12 mouse cellular contexts compared by ENCODE assay signal in the genomic region with DNA sequence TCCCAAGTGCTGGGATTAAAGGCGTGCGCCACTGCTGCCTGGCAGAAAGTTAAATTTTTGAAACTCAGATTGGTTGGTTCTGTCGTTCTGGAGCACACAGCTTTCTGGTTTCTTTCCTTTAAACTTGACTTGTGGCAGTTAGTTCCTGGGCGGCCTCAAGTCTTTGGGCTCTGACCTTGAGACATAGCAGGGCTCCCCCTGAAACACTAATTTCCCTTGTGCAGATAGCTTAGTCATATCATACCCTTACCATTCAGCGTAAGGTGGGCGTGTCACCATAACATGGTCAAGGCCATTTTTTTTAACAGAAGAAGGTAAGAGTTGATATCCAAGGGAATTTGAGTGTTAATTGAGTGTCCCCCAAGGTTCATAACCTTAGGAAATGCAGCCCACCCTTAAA.
A peak's percentile ranks its signal among the peaks of the same experiment; 100 is the strongest.
DNase-seq lines count a peak whose midpoint lies in the region; ATAC-seq lines count a peak whose summit lies in the region.
"Had no signal": no experiment of that assay in that cellular context is flagged by ENCODE, and none has a peak within 500 bp of the region (broad histone marks: within the 10 kb centered on the region; RNA-seq: fewer than 3 reads in every experiment).

No protein-coding gene starts in this region.

- H3K27me3 ChIP-seq in hindbrain, embryonic 11.5 days (ENCODE audit: control insufficient read depth, insufficient read depth, low read length): no peaks in the 10 kb centered on the region
- no peaks in the 10 kb centered on the region for H3K27me3 ChIP-seq in hindbrain, embryonic 10.5 days (ENCODE audit: insufficient read depth, poor library complexity, severe bottlenecking)
- no peaks in the 10 kb centered on the region for H3K27me3 ChIP-seq in lung, embryonic 16.5 days (ENCODE audit: control insufficient read depth, insufficient read depth, low read depth, low read length)
- no peaks in the 10 kb centered on the region for H3K27me3 ChIP-seq in hindbrain, embryonic 13.5 days
- no peaks in the 10 kb centered on the region for H3K27me3 ChIP-seq in neural tube, embryonic 15.5 days (replicated peaks)
- H3K27me3 ChIP-seq: liver, embryonic 13.5 days had no signal

- no peak overlapping the region for H3K4me2 ChIP-seq in hindbrain, embryonic 11.5 days (replicated peaks; ENCODE audit: low read depth, low read length)
- H3K4me2 ChIP-seq in lung, embryonic 16.5 days (ENCODE audit: low read depth, low read length): peak overlapping the region; percentile 68; the same call in 1 of the 2 replicates
- peak overlapping the region; percentile 50; the same call in 1 of the 2 replicates for H3K4me2 ChIP-seq in hindbrain, embryonic 13.5 days
- H3K4me2 ChIP-seq in neural tube, embryonic 15.5 days: peak overlapping the region; percentile 55; the same call in 1 of the 2 replicates

- no peak overlapping the region for H3K4me3 ChIP-seq in hindbrain, embryonic 11.5 days (ENCODE audit: low read depth, low read length)
- no peak overlapping the region for H3K4me3 ChIP-seq in hindbrain, embryonic 10.5 days
- no peak overlapping the region for H3K4me3 ChIP-seq in lung, embryonic 16.5 days (ENCODE audit: low read length)
- peak overlapping the region; percentile 28; the same call in 1 of the 2 replicates for H3K4me3 ChIP-seq in hindbrain, embryonic 13.5 days
- H3K4me3 ChIP-seq in neural tube, embryonic 15.5 days (replicated peaks): no peak overlapping the region
- H3K4me3 ChIP-seq: liver, embryonic 13.5 days had no signal

- H3K36me3 ChIP-seq in hindbrain, embryonic 11.5 days (ENCODE audit: control insufficient read depth, insufficient read depth, low read length): no peaks in the 10 kb centered on the region
- H3K36me3 ChIP-seq in hindbrain, embryonic 10.5 days: peaks cover 37% of the 10 kb centered on the region
- H3K36me3 ChIP-seq in lung, embryonic 16.5 days (ENCODE audit: control insufficient read depth, insufficient read depth, low read length): no peaks in the 10 kb centered on the region
- H3K36me3 ChIP-seq in hindbrain, embryonic 13.5 days: peaks cover 6% of the 10 kb centered on the region; the same call in 1 of the 2 replicates
- H3K36me3 ChIP-seq in neural tube, embryonic 15.5 days: peaks cover 7% of the 10 kb centered on the region; the same call in 1 of the 2 replicates
- H3K36me3 ChIP-seq: G1E; liver, embryonic 13.5 days had no signal

- DNase-seq in hindbrain, embryonic 11.5 days (ENCODE audit: low spot score): no peak
- no peak for DNase-seq in hindbrain, embryonic 10.5 days (ENCODE audit: low spot score)
- no peak for DNase-seq in lung, postnatal 36 days
- no peak for DNase-seq in embryo, embryonic 9.5 days (ENCODE audit: extremely low spot score)
- DNase-seq: gastrocnemius, postnatal 25 days; liver, embryonic 13.5 days; retina, postnatal 1 day had no signal

- 88% methylated on average over 6 of the region's 6 CpGs for WGBS in hindbrain, embryonic 11.5 days
- 90% methylated on average over 6 of the region's 6 CpGs for WGBS in hindbrain, embryonic 10.5 days
- WGBS in lung, embryonic 16.5 days: 85% methylated on average over 6 of the region's 6 CpGs
- WGBS in hindbrain, embryonic 13.5 days: 89% methylated on average over 6 of the region's 6 CpGs
- 90% methylated on average over 6 of the region's 6 CpGs for WGBS in neural tube, embryonic 15.5 days

- H3K4me1 ChIP-seq in hindbrain, embryonic 11.5 days (replicated peaks; ENCODE audit: control insufficient read depth, insufficient read depth, low read length): peaks cover 3% of the 10 kb centered on the region
- peaks cover 59% of the 10 kb centered on the region for H3K4me1 ChIP-seq in hindbrain, embryonic 10.5 days (replicated peaks)
- peaks cover 34% of the 10 kb centered on the region for H3K4me1 ChIP-seq in lung, embryonic 16.5 days (replicated peaks; ENCODE audit: control insufficient read depth, insufficient read depth, low read length)
- peaks cover 60% of the 10 kb centered on the region for H3K4me1 ChIP-seq in hindbrain, embryonic 13.5 days (replicated peaks)
- H3K4me1 ChIP-seq in neural tube, embryonic 15.5 days: peaks cover 53% of the 10 kb centered on the region

- peak overlapping the region; percentile 24; the same call in 1 of the 2 replicates for H3K27ac ChIP-seq in hindbrain, embryonic 11.5 days (ENCODE audit: low read depth, low read length)
- H3K27ac ChIP-seq in hindbrain, embryonic 10.5 days: no peak overlapping the region
- H3K27ac ChIP-seq in lung, embryonic 16.5 days (ENCODE audit: low read length): no peak overlapping the region
- H3K27ac ChIP-seq in hindbrain, embryonic 13.5 days: peak overlapping the region; percentile 88
- peak overlapping the region; percentile 69 for H3K27ac ChIP-seq in neural tube, embryonic 15.5 days (replicated peaks)
- H3K27ac ChIP-seq: liver, embryonic 13.5 days had no signal

- no peak for ATAC-seq in hindbrain, embryonic 11.5 days (ENCODE audit: low FRiP score)
- ATAC-seq in lung, embryonic 16.5 days (ENCODE audit: low read depth): no peak
- no peak for ATAC-seq in hindbrain, embryonic 13.5 days (ENCODE audit: low FRiP score)
- ATAC-seq in neural tube, embryonic 15.5 days (ENCODE audit: low FRiP score): no peak
- no peak for ATAC-seq in erythroblast, adult 5-6 weeks (replicated peaks; ENCODE audit: low FRiP score, poor library complexity, severe bottlenecking)

- no peak overlapping the region for H3K9ac ChIP-seq in hindbrain, embryonic 11.5 days (ENCODE audit: low read depth, low read length)
- H3K9ac ChIP-seq in lung, embryonic 16.5 days (ENCODE audit: low read length): no peak overlapping the region
- peak overlapping the region; percentile 59; the same call in 1 of the 2 replicates for H3K9ac ChIP-seq in hindbrain, embryonic 13.5 days
- H3K9ac ChIP-seq in neural tube, embryonic 15.5 days (replicated peaks): peak overlapping the region; percentile 40; the same call in 1 of the 2 replicates
- H3K9ac ChIP-seq: liver, embryonic 13.5 days had no signal

- no peaks in the 10 kb centered on the region for H3K9me3 ChIP-seq in hindbrain, embryonic 11.5 days (ENCODE audit: control insufficient read depth, low read length)
- no peaks in the 10 kb centered on the region for H3K9me3 ChIP-seq in hindbrain, embryonic 10.5 days
- no peaks in the 10 kb centered on the region for H3K9me3 ChIP-seq in lung, embryonic 16.5 days (ENCODE audit: control insufficient read depth, low read length)
- no peaks in the 10 kb centered on the region; the same call in 1 of the 2 replicates for H3K9me3 ChIP-seq in hindbrain, embryonic 13.5 days
- H3K9me3 ChIP-seq in neural tube, embryonic 15.5 days (replicated peaks): no peaks in the 10 kb centered on the region
- H3K9me3 ChIP-seq: G1E; liver, embryonic 13.5 days had no signal

Comparison
In these comparisons a context has a peak if more than half of its experiments do, and no peak if none do; other contexts are left out.
1. H3K27ac ChIP-seq: peak in hindbrain, embryonic 11.5 days (single experiment), hindbrain, embryonic 13.5 days (single experiment) and neural tube, embryonic 15.5 days (single experiment); none in hindbrain, embryonic 10.5 days (single experiment) and lung, embryonic 16.5 days (single experiment).
2. H3K9ac ChIP-seq: peak in hindbrain, embryonic 13.5 days (single experiment) and neural tube, embryonic 15.5 days (single experiment); none in hindbrain, embryonic 11.5 days (single experiment) and lung, embryonic 16.5 days (single experiment).